ENCODE assay signal across 9 mouse cellular contexts in the genomic region with DNA sequence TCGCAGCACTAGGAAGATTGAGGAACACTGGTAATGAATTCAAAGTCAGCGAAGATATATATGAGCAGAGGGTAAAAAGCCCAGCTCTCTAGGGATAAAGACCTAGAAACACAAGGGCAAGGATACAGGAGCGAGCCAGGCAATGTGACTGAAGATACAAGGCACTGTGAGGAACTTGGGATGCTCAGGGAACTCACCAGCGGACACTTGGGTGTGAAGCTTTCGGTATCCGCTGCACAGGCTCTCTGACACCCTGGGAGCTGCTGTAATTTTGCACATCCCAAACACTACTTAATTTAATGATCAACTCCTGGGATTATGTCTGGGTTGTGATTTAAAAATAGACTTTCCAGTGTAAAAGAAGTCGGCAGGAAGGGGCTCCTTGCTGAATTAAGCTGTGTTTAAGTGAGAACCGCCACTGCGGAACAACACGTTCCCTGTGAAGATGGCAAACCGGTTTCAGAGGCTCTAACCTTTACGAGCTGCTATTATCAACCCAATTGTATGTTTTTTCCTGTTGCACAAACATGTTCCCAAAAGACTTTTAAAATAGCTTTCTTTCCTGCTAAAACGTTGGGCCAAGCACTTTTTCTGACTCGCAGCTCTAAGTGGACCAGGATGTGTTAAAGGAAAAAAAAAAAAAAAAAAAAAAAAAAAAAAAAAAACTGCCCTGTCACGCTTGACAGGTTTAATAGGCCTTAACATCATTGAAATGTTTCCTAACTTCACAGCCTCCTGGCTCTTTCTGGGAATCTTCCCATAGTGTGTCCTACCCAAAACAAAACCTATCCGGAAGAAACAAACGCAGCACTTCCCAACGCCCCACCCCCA. TPM values are rescaled to one million over a fixed set of nuclear protein-coding genes. Genes with fewer than 3 reads are reported as not detected.
DNase-seq lines count a peak whose midpoint lies in the region; ATAC-seq and TF ChIP-seq lines count a peak whose summit lies in the region.
"Had no signal": no experiment of that assay in that cellular context is flagged by ENCODE, and none has a peak within 500 bp of the region (broad histone marks: within the 10 kb centered on the region; RNA-seq: fewer than 3 reads in every experiment).

No protein-coding gene starts in this region.

- no peak for TF ChIP-seq POLR2A in olfactory bulb, adult 2 months (IDR thresholded peaks at IDR 0.05; ENCODE audit: insufficient read depth, low read depth, low read length)
- no peak for TF ChIP-seq POLR2A in thymus, adult 2 months (IDR thresholded peaks at IDR 0.05; ENCODE audit: control insufficient read depth, extremely low read depth, insufficient read depth, low read length, poor library complexity)

- TF ChIP-seq CTCF in kidney, postnatal 0 days (IDR thresholded peaks at IDR 0.05; ENCODE audit: low read depth): no peak
- TF ChIP-seq CTCF in olfactory bulb, adult 2 months (IDR thresholded peaks at IDR 0.05; ENCODE audit: insufficient read depth, low read depth, low read length): no peak
- no peak for TF ChIP-seq CTCF in thymus, adult 2 months (IDR thresholded peaks at IDR 0.05; ENCODE audit: borderline replicate concordance, control insufficient read depth, extremely low read depth, insufficient read depth, low read length, poor library complexity)

- WGBS in limb, embryonic 11.5 days: 51% methylated on average over 18 of the region's 18 CpGs
- WGBS in limb, embryonic 10.5 days: 50% methylated on average over 18 of the region's 18 CpGs
- WGBS in kidney, postnatal 0 days: 20% methylated on average over 18 of the region's 18 CpGs
- WGBS in olfactory bulb, adult 2 months: 34% methylated on average over 18 of the region's 18 CpGs
- 87% methylated on average over 18 of the region's 18 CpGs for WGBS in thymus, adult 2 months

- DNase-seq in limb, embryonic 11.5 days (ENCODE audit: low spot score): no peak
- no peak for DNase-seq in limb, embryonic 10.5 days (ENCODE audit: low spot score)
- DNase-seq in heart, adult 9 months (ENCODE audit: low spot score in 2 of 2): peak; percentile 51 to 76
- peak; percentile 62 for DNase-seq in kidney, postnatal 0 days (ENCODE audit: low spot score)
- no peak for DNase-seq in thymus, adult 2 months
- no peak for DNase-seq in spleen, postnatal 36 days (ENCODE audit: low spot score in 2 of 2)
- DNase-seq in layer of hippocampus, postnatal 25 days (ENCODE audit: extremely low spot score in 1 of 2, low spot score in 1 of 2): no peak

- H3K36me3 ChIP-seq in limb, embryonic 11.5 days (ENCODE audit: control insufficient read depth, insufficient read depth, low read length): no peaks in the 10 kb centered on the region
- H3K36me3 ChIP-seq in limb, embryonic 10.5 days: no peaks in the 10 kb centered on the region
- H3K36me3 ChIP-seq in kidney, postnatal 0 days (ENCODE audit: insufficient read depth, low read length): no peaks in the 10 kb centered on the region
- no peaks in the 10 kb centered on the region for H3K36me3 ChIP-seq in thymus, adult 2 months (ENCODE audit: control insufficient read depth, insufficient read depth, low read length)

- H3K27me3 ChIP-seq in limb, embryonic 11.5 days (ENCODE audit: control insufficient read depth, insufficient read depth, low read length): no peaks in the 10 kb centered on the region
- no peaks in the 10 kb centered on the region for H3K27me3 ChIP-seq in limb, embryonic 10.5 days (ENCODE audit: low read depth, poor library complexity, severe bottlenecking)
- H3K27me3 ChIP-seq in kidney, postnatal 0 days (ENCODE audit: insufficient read depth, low read length): no peaks in the 10 kb centered on the region
- no peaks in the 10 kb centered on the region for H3K27me3 ChIP-seq in thymus, adult 2 months (ENCODE audit: control insufficient read depth, insufficient read depth, low read length)

- H3K4me3 ChIP-seq in limb, embryonic 11.5 days (ENCODE audit: low read depth, low read length): no peak overlapping the region
- H3K4me3 ChIP-seq in limb, embryonic 10.5 days: no peak overlapping the region; the same call in 1 of the 2 replicates
- H3K4me3 ChIP-seq in kidney, postnatal 0 days (replicated peaks; ENCODE audit: low read depth, low read length): peak overlapping the region; percentile 24
- peak overlapping the region; percentile 5; the same call in 1 of the 2 replicates for H3K4me3 ChIP-seq in olfactory bulb, adult 2 months (ENCODE audit: insufficient read depth, low read depth, low read length)
- no peak overlapping the region for H3K4me3 ChIP-seq in thymus, adult 2 months (ENCODE audit: control insufficient read depth, insufficient read depth, low read length)
- H3K4me3 ChIP-seq: myocyte had no signal

- no peaks in the 10 kb centered on the region for H3K4me1 ChIP-seq in limb, embryonic 11.5 days (ENCODE audit: control insufficient read depth, insufficient read depth, low read length)
- peaks cover 10% of the 10 kb centered on the region; the same call in 1 of the 2 replicates for H3K4me1 ChIP-seq in limb, embryonic 10.5 days
- peaks cover 8% of the 10 kb centered on the region; the same call in 1 of the 2 replicates for H3K4me1 ChIP-seq in kidney, postnatal 0 days (replicated peaks; ENCODE audit: insufficient read depth, low read length)
- H3K4me1 ChIP-seq in olfactory bulb, adult 2 months (ENCODE audit: control insufficient read depth, insufficient read depth, low read length): no peaks in the 10 kb centered on the region
- no peaks in the 10 kb centered on the region for H3K4me1 ChIP-seq in thymus, adult 2 months (replicated peaks; ENCODE audit: control insufficient read depth, insufficient read depth, low read length)

- no peak overlapping the region for H3K9ac ChIP-seq in limb, embryonic 11.5 days (ENCODE audit: low read length)
- H3K9ac ChIP-seq in kidney, postnatal 0 days (ENCODE audit: low read depth, low read length): no peak overlapping the region

- 0 out of 2 replicates have a peak overlapping the region, but pooled peaks have one; percentile 19 for H3K4me2 ChIP-seq in limb, embryonic 11.5 days (ENCODE audit: low read depth, severe bottlenecking)
- H3K4me2 ChIP-seq in kidney, postnatal 0 days (ENCODE audit: low read length): peak overlapping the region; percentile 53

- no peak for ATAC-seq in limb, embryonic 11.5 days (ENCODE audit: insufficient number of reproducible peaks, low FRiP score, low TSS enrichment, low read depth)
- peak; percentile 83 for ATAC-seq in kidney, postnatal 0 days (replicated peaks; ENCODE audit: low FRiP score, low read depth)

- no peaks in the 10 kb centered on the region for H3K9me3 ChIP-seq in limb, embryonic 11.5 days (ENCODE audit: control insufficient read depth, low read length)
- H3K9me3 ChIP-seq in limb, embryonic 10.5 days (replicated peaks): no peaks in the 10 kb centered on the region
- H3K9me3 ChIP-seq in kidney, postnatal 0 days (replicated peaks; ENCODE audit: low read length): no peaks in the 10 kb centered on the region

- no peak overlapping the region for H3K27ac ChIP-seq in limb, embryonic 11.5 days (replicated peaks; ENCODE audit: low read depth, low read length)
- no peak overlapping the region for H3K27ac ChIP-seq in limb, embryonic 10.5 days
- peak overlapping the region; percentile 67 for H3K27ac ChIP-seq in kidney, postnatal 0 days
- no peak overlapping the region for H3K27ac ChIP-seq in olfactory bulb, adult 2 months (ENCODE audit: insufficient read depth, low read depth, low read length)
- no peak overlapping the region for H3K27ac ChIP-seq in thymus, adult 2 months (ENCODE audit: control insufficient read depth, insufficient read depth, low read length)

RNA-seq across cellular contexts. Expression of a gene that starts 38.4 kb away (rescaled TPM):
- polyA plus RNA-seq in limb, embryonic 11.5 days (2014; fragmentation: Nextera tagmentation; extraction: Ambion mirVana): 18.7 and 19.7 TPM in 2 replicates
- 16.6 and 19.6 TPM in 2 replicates for polyA plus RNA-seq in limb, embryonic 10.5 days (2016; fragmentation: Nextera tagmentation; extraction: Ambion mirVana)
- 50.1 and 53.7 TPM in 2 replicates for polyA plus RNA-seq in kidney, postnatal 0 days (2015; fragmentation: Nextera tagmentation; extraction: Ambion mirVana)
- polyA plus RNA-seq in olfactory bulb, adult 2 months (2012; ENCODE audit: insufficient read depth, insufficient read length, low replicate concordance, missing spikeins): not detected in 2 replicates
- polyA plus RNA-seq in thymus, adult 2 months (2012; rRNA removed): 7.5 and 8.7 TPM in 2 replicates
- 1 to 10 TPM; 9.0 to 9.1 TPM for total RNA-seq in layer of hippocampus, postnatal 25 days (2021)

Comparison
In these comparisons a context has a peak if more than half of its experiments do, and no peak if none do; other contexts are left out.
1. DNase-seq: peak in heart, adult 9 months (2 of 2) and kidney, postnatal 0 days (single experiment); none in limb, embryonic 11.5 days (single experiment), limb, embryonic 10.5 days (single experiment), thymus, adult 2 months (single experiment), spleen, postnatal 36 days (0 of 2) and layer of hippocampus, postnatal 25 days (0 of 2).
2. H3K4me3 ChIP-seq: peak in kidney, postnatal 0 days (single experiment) and olfactory bulb, adult 2 months (single experiment); none in limb, embryonic 11.5 days (single experiment), limb, embryonic 10.5 days (single experiment) and thymus, adult 2 months (single experiment).